Mouse (Mus musculus) G1E (cell line): ENCODE measurements at regions not wholly inside any gene's neighbourhood (a gene's known extent, or its start where the extent isn't known, plus 50 kb on each side); places are given as distances from the start of the nearest gene placed in this dataset.

Experiments
- ATAC-seq: 2 replicates; pipeline ENCODE4 v1.8.0; 2016; ENCODE audit warnings: mild to moderate bottlenecking; ENCODE audit not compliant: insufficient number of reproducible peaks, poor library complexity, low FRiP score, severe bottlenecking; ENCODE audit errors: extremely low read depth
- DNase-seq: peaks from one replicate; pipeline ENCODE4 v3.0.0; 2012; ENCODE audit warnings: low spot score
- H3K27me3 ChIP-seq: 2 replicates; pipeline ENCODE4 v1.6.1; 2012; ENCODE audit warnings: mild to moderate bottlenecking, low read length, inconsistent platforms; ENCODE audit not compliant: insufficient read depth
- H3K36me3 ChIP-seq: replicated peaks from 2 replicates; pipeline ENCODE3; 2012; ENCODE audit warnings: mild to moderate bottlenecking, inconsistent platforms
- H3K4me1 ChIP-seq: 2 replicates; pipeline ENCODE4 v1.6.1; 2012; ENCODE audit warnings: low read depth, low read length, inconsistent platforms, mixed read lengths; ENCODE audit not compliant: insufficient read depth
- H3K4me3 ChIP-seq: 2 replicates; pipeline ENCODE4 v1.5.1; 2012; ENCODE audit warnings: low read depth, mild to moderate bottlenecking, inconsistent platforms, low read length, moderate library complexity, mixed read lengths
- H3K9me3 ChIP-seq: replicated peaks from 2 replicates; pipeline ENCODE4 v1.6.1; 2012; ENCODE audit warnings: inconsistent platforms
- CTCF ChIP-seq: IDR thresholded peaks from 2 replicates; pipeline ENCODE4 v1.5.1; 2012; ENCODE audit warnings: low read depth, low read length, inconsistent platforms, mixed read lengths
- GATA1 ChIP-seq: IDR thresholded peaks from 2 replicates; pipeline ENCODE4 v1.6.1; 2012; ENCODE audit warnings: borderline replicate concordance, low read length, inconsistent platforms, mixed read lengths
- GATA2 ChIP-seq: IDR thresholded peaks from 2 replicates; pipeline ENCODE4 v1.6.1; 2012; ENCODE audit warnings: low read depth, low read length, inconsistent platforms, borderline replicate concordance
- POLR2AphosphoS5 ChIP-seq: IDR thresholded peaks from 2 replicates; pipeline ENCODE4 v1.6.1; 2012; ENCODE audit warnings: low read depth, low read length, inconsistent platforms; ENCODE audit not compliant: insufficient replicate concordance
- TAL1 ChIP-seq: conservative IDR thresholded peaks from 2 replicates; pipeline ENCODE4 v1.6.1; 2012; ENCODE audit warnings: low read depth, low read length, inconsistent platforms, mixed read lengths

DNA sequence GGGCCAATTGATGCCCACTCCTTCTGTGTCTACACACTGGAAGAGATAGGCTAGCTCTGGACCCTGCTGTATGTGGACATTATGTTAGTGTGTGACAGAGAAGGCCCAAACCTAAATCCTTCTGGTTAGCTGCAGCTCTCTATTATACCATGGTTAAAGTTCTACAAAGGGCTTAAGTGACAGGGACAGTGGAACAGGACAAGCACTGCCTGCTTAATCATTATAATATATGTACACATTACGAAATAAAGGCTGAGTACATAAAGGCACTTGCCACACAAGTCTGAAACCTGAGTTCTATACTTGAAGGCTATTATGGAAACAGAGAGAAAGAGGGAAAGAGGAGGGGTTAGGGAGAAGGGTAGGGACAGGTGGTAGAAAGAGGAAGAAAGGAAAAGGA, 55.2 kb downstream of the Rdh14 start:
- no peak for ATAC-seq
- no peak for DNase-seq
- no peak overlapping the region for H3K4me3 ChIP-seq
- no peaks in the 10 kb centered on the region for H3K36me3 ChIP-seq
- no peaks in the 10 kb centered on the region for H3K27me3 ChIP-seq
- H3K4me1 ChIP-seq: no peaks in the 10 kb centered on the region
- peaks cover 5% of the 10 kb centered on the region for H3K9me3 ChIP-seq
- no peak for TF ChIP-seq GATA2
- TF ChIP-seq CTCF: no peak
- TF ChIP-seq POLR2AphosphoS5: no peak
- TF ChIP-seq TAL1: no peak
- no peak for TF ChIP-seq GATA1

- H3K27me3 ChIP-seq: no peaks in the 10 kb centered on the region
- H3K36me3 ChIP-seq: no peaks in the 10 kb centered on the region
- no peak for TF ChIP-seq CTCF
- no peak for TF ChIP-seq POLR2AphosphoS5
- no peak for TF ChIP-seq TAL1
- no peak for TF ChIP-seq GATA1
- no peak for TF ChIP-seq GATA2
- H3K9me3 ChIP-seq: no peaks in the 10 kb centered on the region
- DNase-seq (no peak), ATAC-seq (no peak)
- H3K4me1 ChIP-seq: no peaks in the 10 kb centered on the region
- no peak overlapping the region for H3K4me3 ChIP-seq
Measured at GRCm38 (mm10) chr12:10457960-10458655, 67.5 kb downstream of the Rdh14 start.

- Histone ChIP-seq H3K4me3 (no peak overlapping the region), H3K4me1 (no peaks in the 10 kb centered on the region), H3K9me3 (no peaks in the 10 kb centered on the region), H3K27me3 (0 out of 2 replicates have a peak, but pooled peaks cover 2% of the 10 kb centered on the region), H3K36me3 (no peaks in the 10 kb centered on the region)
- DNase-seq (no peak), ATAC-seq (no peak)
- TF ChIP-seq CTCF (no peak), TAL1 (no peak), GATA2 (no peak), POLR2AphosphoS5 (no peak), GATA1 (no peak)
Measured at GRCm38 (mm10) chr12:10461796-10462195, 71.2 kb downstream of the Rdh14 start.

DNA sequence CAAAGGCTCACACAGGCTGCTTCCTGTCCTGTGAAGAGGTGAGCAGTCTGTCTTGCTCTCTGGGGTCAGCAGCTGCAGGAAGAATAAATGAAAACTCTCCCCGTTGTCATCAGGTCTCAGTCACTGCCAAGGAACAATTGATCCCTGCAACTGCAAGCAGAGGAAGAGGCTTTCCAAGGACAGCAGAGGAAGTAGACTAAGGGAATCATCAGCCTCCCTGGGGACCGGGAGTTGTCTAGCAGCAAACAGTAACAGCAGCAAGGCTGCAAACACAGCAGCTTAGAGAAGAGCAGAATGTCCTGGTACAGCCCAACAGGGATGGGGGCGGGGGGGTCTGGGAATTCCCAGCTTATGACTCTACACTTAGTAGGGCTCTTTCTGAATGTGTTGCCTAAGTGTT, 72.4 kb downstream of the Rdh14 start:
- DNase-seq: no peak
- Histone ChIP-seq H3K4me3 (no peak overlapping the region), H3K36me3 (no peaks in the 10 kb centered on the region), H3K4me1 (no peaks in the 10 kb centered on the region), H3K27me3 (0 out of 2 replicates have a peak, but pooled peaks cover 2% of the 10 kb centered on the region), H3K9me3 (no peaks in the 10 kb centered on the region)
- no peak for ATAC-seq
- no peak for TF ChIP-seq CTCF
- no peak for TF ChIP-seq POLR2AphosphoS5
- no peak for TF ChIP-seq GATA1
- TF ChIP-seq TAL1: no peak
- no peak for TF ChIP-seq GATA2

- no peak for ATAC-seq
- no peak for DNase-seq
- Histone ChIP-seq H3K36me3 (no peaks in the 10 kb centered on the region), H3K4me1 (no peaks in the 10 kb centered on the region), H3K4me3 (no peak overlapping the region), H3K27me3 (no peaks in the 10 kb centered on the region), H3K9me3 (no peaks in the 10 kb centered on the region)
- no peak for TF ChIP-seq POLR2AphosphoS5
- TF ChIP-seq GATA1: no peak
- TF ChIP-seq GATA2: no peak
- no peak for TF ChIP-seq CTCF
- TF ChIP-seq TAL1: no peak
Measured at GRCm38 (mm10) chr12:10473986-10474385, 83.4 kb downstream of the Rdh14 start.

GRCm38 (mm10) chr12:10480781-10481180, 90.2 kb downstream of the Rdh14 start:
- Histone ChIP-seq H3K9me3 (no peaks in the 10 kb centered on the region), H3K36me3 (no peaks in the 10 kb centered on the region), H3K4me1 (no peaks in the 10 kb centered on the region), H3K27me3 (no peaks in the 10 kb centered on the region), H3K4me3 (no peak overlapping the region)
- TF ChIP-seq TAL1: no peak
- no peak for TF ChIP-seq GATA2
- TF ChIP-seq CTCF: no peak
- TF ChIP-seq GATA1: no peak
- ATAC-seq (no peak), DNase-seq (no peak)
